Mouse (Mus musculus): ENCODE results near the gene Ltbp3.

GRCm38 (mm10) chr19:5803881-5804279 lies 63.2 kb downstream of the Ltbp3 start:
- no peak for TF ChIP-seq GATA1 (IDR thresholded peaks at IDR 0.05; ENCODE audit: low read length)
- no peak for TF ChIP-seq TAL1 (IDR thresholded peaks at IDR 0.05; ENCODE audit: low read length)

Measured in erythroblast, embryonic 14.5 days (primary cell).